Mouse (Mus musculus) heart, postnatal 14 days (tissue): ENCODE measurements around the gene B020004J07Rik. TPM values are rescaled to one million over a fixed set of nuclear protein-coding genes. Genes with fewer than 3 reads are reported as not detected.
"Not testable (repeated sequence)": the region's sequence is repeated elsewhere in the genome, so short reads cannot be mapped to it uniquely, and the experiment has no call there.

Experiments
- DNase-seq, 2 experiments: peaks; one replicate each; pipeline ENCODE4 v3.0.0; 2021 to 2022
- intact Hi-C: fragments of 180-260 bp; cut with DNase I; formaldehyde crosslinking; loops from one replicate; pipeline ENCODE4 v1.15.1; 2025
- long read RNA-seq, 2 experiments: library from polyadenylated mRNA; stranded (forward); transcript quantifications; one replicate each; pipeline ENCODE4 v2.0.0; 2021
- total RNA-seq, 2 experiments: library from RNA; stranded (reverse); gene quantifications; 2 replicates each; pipeline ENCODE4 v1.2.3; 2021

B020004J07Rik gene
- total RNA-seq, result not detected
- long read RNA-seq, experiment 1, result 0 reads
- long read RNA-seq, experiment 2, result 0 reads

- intact Hi-C loops, DNase-seq: not testable (repeated sequence)
Observed at GRCm38 (mm10) chr4:101843923-101844322, at the start of gene B020004J07Rik. Gene B020004J07Rik (minus strand): TSS chr4:101844023.

DNA sequence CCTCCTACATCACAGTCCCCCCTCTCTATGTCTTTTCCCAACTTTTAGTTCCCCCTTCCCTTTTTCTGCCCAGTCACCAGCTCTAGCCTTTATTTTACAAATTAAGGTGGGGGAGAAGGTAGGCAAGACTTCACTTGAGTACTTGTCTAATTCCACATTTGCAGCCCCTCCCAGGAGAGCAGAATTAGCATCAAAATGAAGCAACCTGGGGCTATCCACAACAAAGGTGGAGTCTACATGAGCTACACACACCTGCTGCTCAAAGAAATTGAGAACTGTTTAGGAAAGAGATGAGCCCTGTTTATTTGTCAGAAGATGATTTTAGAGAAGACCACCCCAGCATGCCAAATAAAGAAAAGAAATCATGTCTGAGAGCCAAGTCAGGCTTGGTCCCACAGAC lies 45.6 kb upstream of the B020004J07Rik start:
- DNase-seq, result no peak
- intact Hi-C loops, result no loop called here

DNA sequence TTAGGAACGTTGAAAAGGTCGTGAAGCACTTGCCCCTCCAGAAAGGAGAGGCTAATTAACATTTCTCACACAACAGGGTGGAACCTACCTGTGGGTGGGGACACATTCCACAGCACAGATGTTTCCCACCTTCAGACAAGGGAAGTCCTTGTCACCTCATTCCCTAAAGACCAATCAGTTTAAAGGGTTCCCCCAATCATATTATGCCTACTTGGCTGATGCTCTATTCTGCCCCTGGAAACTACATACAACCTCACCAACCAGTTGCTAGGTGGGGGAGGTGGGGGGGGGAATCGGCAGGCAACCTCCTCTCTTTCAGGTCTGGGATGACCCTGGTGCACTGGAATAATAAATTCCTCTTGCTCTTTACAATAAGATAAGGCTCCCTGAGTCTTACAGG lies 39.8 kb upstream of the B020004J07Rik start:
- DNase-seq, result no peak
- intact Hi-C loops, result no loop called here

DNA sequence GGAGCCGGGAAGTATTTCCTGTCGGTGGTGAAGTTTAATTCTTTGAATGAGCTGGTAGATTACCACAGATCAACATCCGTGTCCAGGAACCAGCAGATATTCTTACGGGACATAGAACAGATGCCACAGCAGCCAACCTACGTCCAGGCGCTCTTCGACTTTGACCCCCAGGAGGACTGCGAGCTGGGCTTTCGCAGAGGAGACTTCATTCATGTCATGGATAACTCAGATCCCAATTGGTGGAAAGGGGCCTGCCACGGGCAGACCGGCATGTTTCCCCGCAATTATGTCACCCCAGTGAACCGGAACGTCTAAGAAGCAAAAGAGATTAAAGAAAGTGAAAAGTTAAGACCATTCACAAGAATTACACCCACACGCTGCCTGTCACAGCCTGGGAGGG lies 31.9 kb upstream of the B020004J07Rik start:
- DNase-seq, intact Hi-C loops: not testable (repeated sequence)

DNA sequence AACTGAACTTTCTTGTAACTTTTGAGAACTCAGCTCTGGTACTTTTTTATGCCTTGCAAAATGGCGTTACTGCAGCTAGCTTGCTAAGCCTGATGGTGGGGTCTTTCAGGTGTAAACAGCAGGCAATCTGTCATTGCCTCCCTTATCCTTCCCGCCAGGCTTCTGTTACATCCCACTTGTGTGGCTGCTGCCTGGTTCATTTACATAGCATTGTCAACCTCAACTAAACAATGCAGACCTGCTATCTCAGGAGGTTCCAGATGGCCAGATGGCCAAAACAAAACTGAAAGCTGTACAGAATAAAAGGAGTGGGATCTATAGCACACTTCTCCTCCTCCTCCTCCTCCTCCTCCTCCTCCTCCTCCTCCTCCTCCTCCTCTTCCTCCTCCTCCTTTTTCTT lies 28.2 kb upstream of the B020004J07Rik start:
- intact Hi-C loops, DNase-seq: not testable (repeated sequence)

- intact Hi-C loops, result no loop called here
- DNase-seq, result no peak
Observed at GRCm38 (mm10) chr4:101862289-101862688, 18.5 kb upstream of the B020004J07Rik start.

DNA sequence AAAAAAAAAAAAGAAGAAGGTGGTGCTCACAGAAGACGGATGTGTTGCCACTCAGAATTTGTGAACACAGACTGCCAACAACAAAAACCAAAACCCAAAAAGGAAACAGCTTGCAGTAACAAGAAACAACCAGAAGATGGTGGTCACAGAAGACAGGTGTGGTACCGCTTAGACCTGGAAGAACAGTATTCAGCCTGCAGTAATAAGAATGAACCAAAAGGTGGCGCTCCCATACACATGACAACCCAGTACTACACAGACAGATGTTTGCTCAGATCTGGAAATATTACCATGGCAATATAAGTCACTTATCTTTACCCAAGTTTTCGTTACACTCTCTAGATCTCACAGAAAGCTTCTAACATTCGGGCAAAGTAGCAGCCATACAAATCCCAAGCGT lies 17.1 kb upstream of the B020004J07Rik start:
- DNase-seq, result peak in 1 of 2 experiments; percentile 1
- intact Hi-C loops, result no loop called here

DNA sequence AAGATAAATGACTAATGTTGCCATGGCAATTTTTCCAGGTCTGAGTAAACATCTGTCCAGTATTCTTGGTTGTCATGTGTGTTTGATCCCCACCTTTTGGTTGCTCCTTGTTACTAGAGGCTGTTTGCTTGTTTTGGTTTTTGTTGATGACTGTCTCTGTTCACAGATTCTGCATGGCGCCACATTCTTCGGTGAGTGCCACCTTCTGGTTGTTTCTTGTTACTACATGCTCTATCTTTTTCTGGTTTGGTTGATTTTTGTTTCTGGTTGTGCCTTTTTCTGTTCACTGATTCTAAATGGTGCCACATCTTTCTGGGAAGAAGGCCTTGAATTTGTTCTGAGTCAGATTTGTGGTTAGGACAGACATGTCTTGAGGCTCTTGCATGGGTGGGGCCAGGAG lies 7.1 kb upstream of the B020004J07Rik start:
- intact Hi-C loops, result no loop called here
- no peak for DNase-seq

Other genes starting within 250 kb of the B020004J07Rik start
- gene Leprot, start 196.3 kb downstream of the B020004J07Rik start, total RNA-seq, result 10 to 100 TPM; 31.5 to 33.1 TPM
- gene Lepr, start 126.6 kb downstream of the B020004J07Rik start, total RNA-seq, result 10 to 100 TPM; 11.2 to 11.9 TPM
- gene C130073F10Rik, start 49.8 kb upstream of the B020004J07Rik start, total RNA-seq, result not detected
- not detected for gene Gm12800, start 65.1 kb upstream of the B020004J07Rik start, total RNA-seq
- not detected for gene Gm12794, start 96.4 kb upstream of the B020004J07Rik start, total RNA-seq
- not detected for gene Gm12790, start 137.0 kb upstream of the B020004J07Rik start, total RNA-seq
- not detected for gene Gm12789, start 142.6 kb upstream of the B020004J07Rik start, total RNA-seq
- 10 to 100 TPM; 45.3 to 46.5 TPM for gene Pde4b, start 243.5 kb upstream of the B020004J07Rik start, total RNA-seq